Mouse (Mus musculus): ENCODE data around the gene Pknox2. TPM values are rescaled to one million over a fixed set of nuclear protein-coding genes. Genes with fewer than 3 reads are reported as not detected.

Pknox2 gene
- polyA plus RNA-seq, 1 experiment from 2014 or later, result 0.09 TPM

- ChIA-PET CTCF (interaction anchor here (0.6 to 1.0 kb wide), 2 partner anchors 9 to 12 kb away, joined by 3 read pairs; no protein-coding TSS in a partner anchor), POLR2A (interaction anchor here (1.0 kb wide), 1 partner anchor 9 kb away, joined by 4 read pairs; no protein-coding TSS in a partner anchor)
- TF ChIP-seq CTCF (IDR thresholded peaks at IDR 0.05), result no peak
- no peak for DNase-seq (ENCODE audit: low read depth, low spot score)
- ATAC-seq, result no peak
- in situ Hi-C loops (cut with MboI; ENCODE audit: low pct_unique_long_range_greater_than_20kb), result no loop called here
- H3K27me3 ChIP-seq, result peaks cover 24% of the 10 kb centered on the region
These were observed 288.5 kb downstream of the Pknox2 start for GRCm38 (mm10) chr9:36858677-36859076.

GRCm38 (mm10) chr9:36857476-36858117 is 289.6 kb downstream of the Pknox2 start:
- ATAC-seq, result no peak
- peaks cover 24% of the 10 kb centered on the region for H3K27me3 ChIP-seq
- POLR2A ChIA-PET, result interaction anchor here (1.0 kb wide), 1 partner anchor 8 kb away, joined by 4 read pairs; no protein-coding TSS in a partner anchor
- no peak for TF ChIP-seq CTCF (IDR thresholded peaks at IDR 0.05)
- no peak for DNase-seq (ENCODE audit: low read depth, low spot score)
- in situ Hi-C loops (cut with MboI; ENCODE audit: low pct_unique_long_range_greater_than_20kb), result no loop called here
- CTCF ChIA-PET, result no interaction called here

DNA sequence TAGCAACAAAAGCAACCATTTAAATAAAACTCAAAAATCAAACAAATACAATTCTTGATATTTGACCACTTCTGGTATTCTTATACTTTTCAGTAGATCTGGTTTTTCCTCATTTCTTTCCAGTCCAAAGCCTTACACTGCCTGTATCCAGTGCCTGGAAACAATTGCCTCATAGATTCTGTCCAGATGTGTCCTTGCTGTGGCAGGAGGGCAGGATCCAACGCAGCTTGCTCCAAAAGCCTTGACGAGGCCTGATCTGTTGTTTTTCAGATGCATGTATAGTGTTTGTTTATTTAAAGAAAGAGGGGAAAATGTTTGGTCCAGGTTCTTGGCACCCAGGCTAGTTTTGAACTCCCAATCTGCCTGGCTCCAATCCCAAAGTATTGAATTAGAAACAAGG is 290.9 kb downstream of the Pknox2 start:
- TF ChIP-seq CTCF (IDR thresholded peaks at IDR 0.05), result no peak
- peaks cover 29% of the 10 kb centered on the region for H3K27me3 ChIP-seq
- ATAC-seq (no peak), DNase-seq (ENCODE audit: low read depth, low spot score) (no peak)
- CTCF ChIA-PET, result no interaction called here
- in situ Hi-C loops (cut with MboI; ENCODE audit: low pct_unique_long_range_greater_than_20kb), result no loop called here
- POLR2A ChIA-PET, result interaction anchor here (0.7 kb wide), 1 partner anchor 15 kb away, joined by 4 read pairs; no protein-coding TSS in a partner anchor

- in situ Hi-C loops (cut with MboI; ENCODE audit: low pct_unique_long_range_greater_than_20kb), result no loop called here
- CTCF ChIA-PET, result no interaction called here
These were observed 295.0 kb downstream of the Pknox2 start for GRCm38 (mm10) chr9:36852175-36852574.

DNA sequence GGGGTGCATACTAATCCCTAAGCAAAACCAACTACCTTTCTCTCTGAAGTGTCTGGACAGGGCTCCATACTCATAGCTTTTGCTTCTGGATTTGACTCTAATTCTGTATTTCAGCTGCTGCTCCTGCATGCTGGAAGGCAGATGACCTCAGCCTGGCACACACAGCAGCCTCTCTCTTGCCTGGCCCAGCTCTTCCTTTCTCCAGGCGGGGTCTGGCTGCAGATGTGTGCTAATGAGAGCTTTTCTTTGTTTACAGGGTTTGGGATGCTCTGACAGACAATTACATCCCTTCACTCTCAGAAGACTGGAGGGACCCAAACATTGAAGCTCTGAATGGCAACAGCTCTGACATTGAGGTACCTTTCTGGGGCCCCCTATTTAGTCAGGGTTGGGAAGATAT is 297.1 kb downstream of the Pknox2 start:
- ATAC-seq (no peak), DNase-seq (ENCODE audit: low read depth, low spot score) (no peak)
- in situ Hi-C loops (cut with MboI; ENCODE audit: low pct_unique_long_range_greater_than_20kb), result no loop called here
- ChIA-PET CTCF (interaction anchor here (1.1 to 1.3 kb wide), 2 partner anchors 8 to 14 kb away, joined by 3 to 4 read pairs; no protein-coding TSS in a partner anchor), POLR2A (interaction anchor here (0.7 kb wide), 1 partner anchor 8 kb away, joined by 4 read pairs; no protein-coding TSS in a partner anchor)
- H3K27me3 ChIP-seq, result peaks cover 19% of the 10 kb centered on the region
- TF ChIP-seq CTCF (IDR thresholded peaks at IDR 0.05), result no peak

More at GRCm38 (mm10) chr9:36852175-36852574, 295.0 kb downstream of the Pknox2 start:
- peaks cover 14% of the 10 kb centered on the region for H3K27me3 ChIP-seq
- ATAC-seq (no peak), DNase-seq (ENCODE audit: low read depth, low spot score) (no peak)
- TF ChIP-seq CTCF (IDR thresholded peaks at IDR 0.05), result no peak
- POLR2A ChIA-PET, result no interaction called here

DNA sequence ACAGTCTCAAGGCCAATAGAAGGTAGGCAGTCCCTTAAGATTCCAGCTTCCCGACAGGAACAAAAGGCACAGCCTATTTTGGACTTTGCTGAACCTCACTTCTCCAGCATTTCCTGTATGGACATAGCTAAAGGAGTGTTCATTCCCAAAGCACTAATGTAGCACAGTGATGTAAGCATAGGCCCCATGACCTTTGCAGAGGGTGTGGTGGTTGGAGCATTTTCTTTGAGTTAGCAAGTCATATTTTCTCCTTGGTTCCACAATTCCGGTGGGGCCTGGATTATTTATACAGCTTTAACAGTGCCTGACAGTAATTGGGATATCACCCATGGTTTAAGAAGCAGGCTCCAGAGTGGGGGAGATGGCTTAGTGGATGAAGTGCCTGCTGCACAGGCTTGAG is 298.5 kb downstream of the Pknox2 start:
- ATAC-seq (no peak), DNase-seq (ENCODE audit: low read depth, low spot score) (no peak)
- H3K27me3 ChIP-seq, result peaks cover 28% of the 10 kb centered on the region
- TF ChIP-seq CTCF (IDR thresholded peaks at IDR 0.05), result no peak
- CTCF ChIA-PET, result no interaction called here
- POLR2A ChIA-PET, result no interaction called here
- in situ Hi-C loops (cut with MboI; ENCODE audit: low pct_unique_long_range_greater_than_20kb), result no loop called here

DNA sequence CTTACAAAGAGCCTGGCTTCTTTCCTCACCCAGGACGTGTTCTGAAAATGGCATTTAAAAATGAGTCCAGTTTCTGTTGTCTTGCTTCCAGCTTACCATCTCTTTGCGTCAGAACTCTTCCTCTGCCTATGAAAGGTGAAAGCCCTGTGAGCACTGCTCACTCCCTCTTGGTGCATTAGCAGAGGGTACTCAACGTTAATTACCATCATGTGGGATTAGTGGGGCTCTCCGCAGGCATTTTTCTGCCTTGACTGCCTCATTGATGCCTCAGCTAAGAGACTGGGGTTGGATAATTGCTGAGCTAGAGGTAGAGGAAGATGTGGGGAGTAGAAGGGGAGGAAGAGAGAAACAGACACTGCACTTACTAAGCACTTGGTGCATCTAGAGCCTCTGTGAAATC is 300.9 kb downstream of the Pknox2 start:
- no peak for DNase-seq (ENCODE audit: low read depth, low spot score)
- ChIA-PET POLR2A (no interaction called here), CTCF (no interaction called here)
- no peak for ATAC-seq
- in situ Hi-C loops (cut with MboI; ENCODE audit: low pct_unique_long_range_greater_than_20kb), result no loop called here
- no peak for TF ChIP-seq CTCF (IDR thresholded peaks at IDR 0.05)
- peaks cover 28% of the 10 kb centered on the region for H3K27me3 ChIP-seq

Other genes starting within 250 kb of the Pknox2 start
- 15.8 TPM for gene Tmem218, start 60.8 kb upstream of the Pknox2 start, polyA plus RNA-seq (2021)
- gene Slc37a2, start 108.3 kb upstream of the Pknox2 start, polyA plus RNA-seq (2021), result 0.26 TPM
- gene Ccdc15, start 201.0 kb upstream of the Pknox2 start, polyA plus RNA-seq (2021), result 1.3 TPM
- not detected for gene Hepacam, start 219.9 kb upstream of the Pknox2 start, polyA plus RNA-seq (2021)